Mouse (Mus musculus) cerebellum, postnatal 36 days (tissue): Measurements from ENCODE around the gene Crybb1.

Experiments
- DNase-seq, 2 experiments: peaks; one replicate each; pipeline ENCODE4 v3.0.0; 2021 to 2022; ENCODE audit warnings: mixed read lengths in 2 of 2

Gene Crybb1

DNA sequence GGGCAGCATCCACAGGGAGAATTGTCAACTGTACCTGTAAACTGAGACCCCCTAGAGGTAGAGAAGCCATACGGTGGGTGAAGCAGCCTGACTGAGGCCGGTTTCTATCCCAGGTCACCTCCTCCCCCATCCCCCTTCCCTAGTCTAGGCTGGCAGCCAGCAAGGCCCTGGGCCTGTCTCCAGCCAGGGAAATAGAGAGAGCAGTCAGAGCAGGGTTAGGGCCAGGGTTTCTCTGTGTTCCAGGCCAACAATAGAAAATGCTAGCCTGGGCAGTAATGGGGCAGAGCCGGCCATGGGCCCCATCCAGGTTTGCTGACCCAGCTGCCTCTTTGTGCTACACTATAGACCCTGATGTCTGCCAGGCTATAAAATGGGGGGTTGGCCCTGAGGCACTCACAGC is at the start of gene Crybb1:
TSS of gene Crybb1 (plus strand) at position 390 of the 400 bp plus-strand sequence.
- DNase-seq = peak; percentile 81 to 85

DNA sequence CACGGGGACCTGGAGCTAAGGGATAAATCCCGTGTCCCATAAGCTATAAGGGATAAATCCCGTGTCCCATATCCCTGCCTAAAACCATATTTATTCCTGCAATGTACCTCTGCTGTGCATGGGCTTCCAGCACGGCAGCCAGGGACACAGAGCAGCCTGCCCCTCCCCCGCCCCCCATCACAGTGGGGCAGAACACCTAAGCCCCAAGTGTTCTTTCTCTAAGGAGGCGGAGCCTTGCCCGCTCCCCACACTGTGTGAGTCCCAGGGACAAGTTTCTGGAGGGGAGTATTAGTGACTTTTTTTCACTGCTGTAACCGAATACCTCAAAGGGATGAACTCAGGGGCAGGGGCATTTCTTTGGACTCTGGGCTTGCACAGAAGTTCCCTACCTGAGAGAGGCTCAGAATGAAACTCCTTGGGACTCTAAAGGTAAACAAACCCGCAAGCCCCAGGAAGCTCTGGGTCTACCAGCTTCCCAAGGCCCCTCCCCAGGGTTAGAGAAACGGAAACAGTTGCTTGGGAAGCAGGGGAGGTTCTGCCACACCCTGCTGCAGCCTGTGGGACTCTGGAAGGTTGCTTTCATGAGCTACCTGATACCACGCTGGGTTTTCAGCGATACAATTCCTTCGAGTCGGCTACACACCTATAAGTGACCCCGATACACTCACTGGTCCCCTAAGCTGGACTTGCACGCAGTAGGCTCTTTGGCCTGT is 48.9 kb upstream of the Crybb1 start:
- no peak for DNase-seq

DNA sequence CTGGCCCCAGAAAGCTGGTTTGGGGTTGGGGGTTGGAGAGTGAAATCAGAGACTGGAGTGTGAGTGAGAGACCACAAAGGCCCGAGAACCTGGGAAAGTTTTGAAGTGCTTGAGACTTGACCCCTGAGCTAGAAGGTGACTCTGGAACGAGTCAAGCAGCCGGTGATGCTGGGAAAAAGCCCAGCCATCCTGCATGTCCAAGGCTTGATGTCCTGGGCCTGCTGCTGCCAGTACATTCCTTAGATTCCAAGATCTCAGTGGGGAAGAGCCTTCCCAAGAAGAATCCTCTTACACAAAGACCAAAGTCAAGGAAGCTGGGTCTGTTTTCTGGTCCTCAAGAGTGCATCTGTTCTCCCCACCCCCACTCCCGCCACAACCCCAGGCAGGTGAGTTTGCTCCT is 47.3 kb upstream of the Crybb1 start:
- DNase-seq = no peak

DNA sequence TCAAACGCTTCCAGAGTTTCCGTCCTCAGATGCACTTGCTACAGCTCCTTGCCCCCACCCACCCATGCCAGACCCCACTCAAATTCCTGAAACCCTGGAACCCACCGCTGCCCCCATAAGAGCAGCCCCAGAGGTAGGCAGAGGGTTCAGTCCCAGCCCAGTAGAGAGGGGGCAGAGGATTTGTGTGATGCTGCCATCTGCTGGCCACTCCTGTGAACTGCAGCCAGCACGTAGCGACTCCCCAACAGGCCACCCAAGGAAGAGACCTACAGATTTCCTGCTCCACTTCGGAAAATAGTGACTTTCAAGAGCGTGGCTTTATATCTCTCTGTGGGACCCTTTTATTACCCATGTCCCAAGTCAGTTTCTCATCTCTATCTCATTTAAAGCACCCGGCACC is 45.5 kb upstream of the Crybb1 start:
- DNase-seq = peak; percentile 39 to 46

DNA sequence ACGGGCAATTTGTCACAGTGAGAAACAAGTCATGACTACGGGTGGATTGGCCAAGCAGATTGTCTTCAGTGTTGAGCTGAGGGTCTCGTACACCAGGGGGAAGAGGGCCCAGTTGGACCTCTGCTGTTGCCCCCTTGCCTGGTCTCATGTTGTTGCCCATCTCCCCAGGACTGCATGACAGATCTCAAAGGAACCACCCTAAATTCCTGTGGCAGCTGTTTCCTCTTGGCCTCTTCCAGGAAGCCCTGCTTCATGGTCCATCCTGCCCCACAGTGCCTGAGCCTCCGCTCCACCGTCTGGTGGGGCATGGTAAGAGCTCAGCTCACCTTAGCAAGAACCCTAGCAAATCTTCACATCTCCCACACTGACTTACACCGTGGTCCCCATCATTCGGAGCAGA is 43.7 kb upstream of the Crybb1 start:
- no peak for DNase-seq

DNA sequence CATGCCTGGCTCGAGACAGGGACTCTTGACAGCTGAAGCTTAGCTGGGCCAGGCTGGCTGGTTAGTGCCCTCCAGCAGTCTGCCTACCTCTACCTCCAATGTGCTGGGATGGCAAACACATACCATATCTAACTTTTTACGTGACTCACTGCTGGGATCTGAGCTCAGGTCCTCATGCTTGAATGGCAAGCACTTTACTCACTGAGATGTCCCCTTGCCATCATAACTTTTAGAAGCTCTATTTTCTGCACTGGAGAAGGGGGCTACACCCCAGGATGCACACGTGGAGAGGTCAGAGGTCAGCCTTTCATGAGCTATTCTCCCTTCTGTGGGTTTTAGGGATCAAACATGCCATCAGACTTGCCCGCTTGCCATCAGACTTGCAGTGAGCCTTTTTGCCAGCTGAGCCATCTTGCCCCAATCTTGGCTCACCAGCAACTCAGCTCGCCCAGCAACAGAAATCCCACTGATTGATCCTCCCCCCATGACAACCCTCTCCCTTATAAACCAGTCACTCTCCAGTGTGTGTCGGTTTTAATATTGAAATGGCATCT is 42.8 kb upstream of the Crybb1 start:
- DNase-seq = no peak

DNA sequence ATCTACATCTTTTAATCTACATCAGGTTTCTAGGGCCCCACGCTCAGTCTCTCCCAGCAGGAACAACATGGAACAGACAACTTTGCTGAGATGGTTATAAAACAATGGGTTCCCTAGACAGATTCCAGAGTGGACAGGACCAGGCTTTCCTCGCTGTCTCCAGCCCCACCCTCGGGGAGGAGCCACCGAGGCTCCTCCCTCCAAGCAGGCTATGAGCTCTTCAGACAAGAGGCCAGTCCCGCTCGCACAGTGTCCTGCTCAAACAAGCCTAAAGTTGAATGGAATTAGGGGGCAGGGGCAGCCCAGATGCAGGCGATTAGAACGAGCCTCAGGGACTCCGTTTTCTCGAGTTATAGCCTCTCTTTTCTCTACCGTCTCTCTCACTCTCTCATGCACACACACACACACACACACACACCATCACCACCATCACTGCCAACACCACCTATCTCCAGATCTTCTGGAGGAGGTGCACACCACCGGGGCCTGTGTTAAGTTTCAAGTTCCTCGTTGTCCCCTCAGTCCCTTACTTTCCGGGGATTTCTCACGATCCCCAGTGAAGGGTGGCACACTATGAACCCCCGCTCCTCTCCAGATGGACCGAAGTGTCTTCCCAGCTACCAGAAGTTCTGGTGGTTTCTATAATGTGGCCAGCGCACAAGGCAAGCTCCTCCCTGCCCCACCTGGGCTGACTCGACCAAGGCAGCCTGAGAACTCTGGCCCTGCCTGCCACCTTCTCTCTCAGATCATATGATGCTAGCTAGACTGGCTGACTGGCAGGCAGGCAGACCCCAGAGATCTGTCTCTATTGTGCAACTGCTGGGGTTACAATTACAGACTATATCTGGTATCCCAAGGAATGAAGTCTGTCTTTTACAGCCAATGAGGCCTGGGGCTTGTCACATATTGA is 42.0 kb upstream of the Crybb1 start:
- no peak for DNase-seq

DNA sequence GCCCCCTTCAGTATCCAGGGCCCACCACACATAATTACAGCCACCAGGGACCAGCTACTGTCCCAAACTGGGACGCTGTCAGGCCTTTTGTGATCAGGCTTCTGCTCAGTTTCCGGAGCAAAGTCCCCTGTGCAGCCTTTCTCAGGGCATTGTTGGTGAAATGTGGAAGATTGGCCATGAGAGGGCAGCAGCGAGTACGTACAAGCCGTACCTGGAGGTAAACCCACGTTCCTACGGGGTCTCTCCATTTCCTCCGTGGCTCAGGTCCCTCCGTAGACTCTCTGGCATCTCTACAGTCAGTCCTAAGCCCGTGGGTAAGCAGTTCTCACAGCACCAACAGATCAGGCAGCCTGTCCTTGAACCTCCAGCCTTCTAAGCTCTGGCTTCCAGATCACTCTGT is 41.2 kb upstream of the Crybb1 start:
- DNase-seq = peak; percentile 48 to 59

DNA sequence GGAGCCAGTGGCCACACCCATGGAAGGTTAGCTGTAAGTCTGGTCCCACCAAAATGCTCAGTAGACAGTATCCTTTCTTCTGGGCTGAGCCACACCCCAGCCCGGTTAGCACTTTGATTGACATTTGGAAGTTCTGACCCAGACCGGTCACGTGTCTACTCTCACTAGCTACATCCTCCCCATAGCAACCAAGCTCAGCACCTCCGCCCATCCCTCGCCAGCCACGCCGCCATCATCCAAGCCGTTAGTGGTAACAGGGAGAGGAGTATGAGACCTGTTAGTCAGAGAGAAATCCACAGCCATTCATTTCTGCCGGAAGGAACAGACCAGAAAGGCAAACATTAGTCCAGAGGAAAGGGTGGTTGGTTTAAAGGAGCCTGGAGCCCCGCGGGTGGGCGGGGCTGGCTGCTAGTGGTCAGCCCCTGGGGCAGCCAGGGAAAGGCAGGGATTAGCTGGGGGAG is 40.3 kb upstream of the Crybb1 start:
- DNase-seq = no peak

DNA sequence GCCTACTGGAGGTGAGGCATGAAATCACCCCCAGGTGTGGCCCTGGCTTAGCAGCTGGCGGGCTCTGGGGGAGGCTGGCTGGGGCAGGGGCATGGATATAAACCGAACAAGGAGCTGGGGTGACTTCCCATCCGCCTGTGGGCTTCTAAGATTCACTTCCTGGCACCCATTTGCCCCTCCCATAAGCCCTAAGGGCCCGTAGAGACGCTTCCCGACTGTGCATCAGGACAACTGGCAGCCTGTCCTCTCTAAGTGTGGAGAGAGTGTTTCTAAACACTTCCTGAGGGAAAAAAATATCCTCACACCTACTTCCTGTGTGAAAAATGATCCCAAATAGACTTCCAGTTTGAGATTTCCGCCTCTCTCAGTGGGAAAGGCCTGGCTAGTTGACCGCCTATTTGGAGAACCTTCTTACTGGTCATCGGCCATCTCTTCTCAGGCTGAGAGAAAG is 39.8 kb upstream of the Crybb1 start:
- DNase-seq = no peak

DNA sequence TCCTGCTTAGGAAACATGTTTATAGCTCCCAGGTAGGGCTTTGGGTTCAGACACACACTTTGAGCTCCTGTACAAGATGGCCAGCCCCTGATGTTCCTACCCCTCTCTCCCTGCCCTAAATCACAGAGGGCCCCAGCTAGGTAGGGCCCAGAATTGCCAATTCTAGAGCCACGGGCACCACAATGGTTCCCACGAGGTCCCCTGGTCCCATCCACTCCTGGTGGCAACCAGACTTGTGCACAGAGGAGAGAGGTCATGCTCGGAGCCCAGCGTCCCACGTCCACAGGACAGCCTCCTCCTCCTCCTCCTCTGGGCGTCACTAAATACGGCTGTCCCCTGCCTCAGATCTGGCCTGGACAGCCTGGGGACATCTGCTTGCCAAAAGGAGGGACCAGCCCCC is 39.3 kb upstream of the Crybb1 start:
- DNase-seq = no peak

DNA sequence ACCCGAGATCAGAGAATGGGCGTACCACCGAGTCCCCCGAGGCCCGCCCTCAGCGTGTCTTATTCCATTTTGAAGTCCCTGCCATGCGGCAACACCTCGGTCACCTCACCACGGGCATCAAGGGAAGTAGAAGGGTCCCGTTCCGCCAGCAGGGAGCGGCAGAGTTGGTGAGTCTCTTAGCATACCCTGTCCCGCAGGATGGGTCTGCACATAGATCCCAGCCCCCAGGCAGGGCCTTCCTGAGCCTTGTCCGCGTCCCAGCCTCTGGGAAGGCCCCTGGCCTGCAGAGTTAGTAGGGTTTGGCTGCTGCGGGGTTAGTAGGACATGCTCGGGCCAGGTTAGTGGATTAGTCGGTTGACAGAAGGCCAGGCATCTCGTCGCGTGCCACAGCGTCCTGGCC is 38.6 kb upstream of the Crybb1 start:
- no peak for DNase-seq

DNA sequence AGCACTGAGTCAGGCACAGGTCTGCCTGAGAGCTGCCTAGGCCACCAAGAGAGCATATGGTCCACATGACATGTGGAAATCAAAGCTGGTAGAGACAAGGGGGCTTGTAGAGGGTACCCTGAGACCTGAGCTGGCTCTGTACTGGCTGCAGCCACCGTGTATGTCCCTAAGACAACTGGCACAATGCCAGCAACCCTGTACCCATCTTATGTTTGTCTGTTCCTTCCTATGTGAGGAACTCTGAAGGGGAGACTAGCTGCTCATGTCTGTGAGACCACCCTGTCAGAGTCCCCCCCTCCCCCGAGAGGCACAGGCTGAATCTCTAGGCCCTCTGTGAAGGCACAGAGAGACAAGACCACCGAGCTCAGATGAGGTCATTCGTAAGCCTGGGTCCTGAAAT is 36.9 kb upstream of the Crybb1 start:
- DNase-seq = no peak

DNA sequence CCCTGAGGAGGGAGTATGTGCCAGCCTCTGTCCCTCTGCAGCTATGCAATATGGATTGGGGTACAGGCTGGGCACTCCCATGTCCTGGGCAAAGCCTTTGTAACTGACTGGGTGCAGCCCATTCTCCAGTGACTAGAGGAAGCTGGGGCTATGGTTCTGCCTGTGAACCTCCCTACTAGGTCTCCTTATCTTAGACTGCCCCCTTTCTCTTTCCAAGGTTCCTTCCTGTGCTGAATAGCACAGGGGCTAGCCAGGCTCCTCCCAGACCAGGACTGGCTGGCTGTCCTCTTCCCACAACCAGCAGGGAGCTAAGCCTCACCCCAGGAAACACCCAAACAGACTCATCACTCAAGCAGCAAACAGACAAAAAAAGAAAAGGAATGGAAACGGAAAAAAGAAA is 36.2 kb upstream of the Crybb1 start:
- no peak for DNase-seq

DNA sequence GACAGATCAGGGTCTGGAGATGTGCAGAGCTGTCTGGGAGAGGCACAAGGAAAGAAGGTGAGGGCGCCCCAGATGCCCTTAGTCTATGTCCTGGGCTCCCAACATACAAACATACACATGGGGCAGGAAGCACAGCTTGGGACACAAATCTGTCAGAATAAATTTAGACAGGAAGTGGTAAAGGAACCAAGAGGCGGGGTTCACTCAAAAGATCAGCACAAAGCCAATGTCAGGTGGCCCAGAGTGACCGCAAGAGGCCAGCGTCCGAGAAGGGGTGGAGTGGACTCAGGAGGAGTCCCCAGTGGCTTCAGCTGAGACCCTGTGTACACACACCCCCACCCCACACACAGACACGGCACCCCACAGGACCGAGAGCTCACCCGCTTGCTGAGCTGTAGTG is 35.4 kb upstream of the Crybb1 start:
- no peak for DNase-seq

DNA sequence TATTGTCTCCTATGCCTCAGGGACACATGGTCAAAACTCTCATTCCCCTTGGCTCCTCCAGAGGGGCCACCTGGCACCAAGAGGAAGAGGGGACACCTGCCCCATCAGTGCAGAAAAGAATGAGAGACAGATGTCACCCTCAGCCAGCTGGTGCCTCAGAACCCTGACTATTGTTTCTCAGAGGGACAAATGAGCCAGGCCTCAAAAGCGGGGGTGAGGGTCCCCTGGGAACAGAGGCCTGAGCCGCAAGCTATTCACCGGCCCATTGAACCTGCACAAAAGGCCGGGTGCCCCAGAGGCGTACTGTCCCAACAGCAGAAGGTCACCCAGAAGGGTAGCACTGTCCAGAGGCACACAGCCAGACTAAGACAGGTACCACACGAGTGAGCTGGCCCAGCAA is 30.0 kb upstream of the Crybb1 start:
- DNase-seq = no peak

DNA sequence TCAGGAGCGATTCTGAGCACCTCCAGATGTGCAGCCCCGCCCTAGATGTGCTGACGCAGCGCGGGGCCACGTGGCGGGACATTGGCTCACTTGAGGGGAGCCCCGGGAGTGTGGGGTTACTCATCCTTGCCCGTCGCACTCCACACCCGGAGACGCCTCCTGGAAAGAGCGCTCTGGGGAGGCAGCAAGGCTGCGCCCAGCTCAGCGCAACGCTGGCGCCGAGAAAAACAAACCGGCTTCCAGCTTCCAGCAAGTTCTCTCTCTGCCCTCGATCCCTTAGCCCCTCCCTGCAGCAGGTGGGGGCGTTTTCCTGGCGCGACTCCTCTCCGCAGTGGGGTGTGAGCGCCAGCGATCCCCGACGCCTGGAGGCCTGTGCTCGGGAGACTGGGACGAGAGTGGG is 28.3 kb upstream of the Crybb1 start:
- no peak for DNase-seq

DNA sequence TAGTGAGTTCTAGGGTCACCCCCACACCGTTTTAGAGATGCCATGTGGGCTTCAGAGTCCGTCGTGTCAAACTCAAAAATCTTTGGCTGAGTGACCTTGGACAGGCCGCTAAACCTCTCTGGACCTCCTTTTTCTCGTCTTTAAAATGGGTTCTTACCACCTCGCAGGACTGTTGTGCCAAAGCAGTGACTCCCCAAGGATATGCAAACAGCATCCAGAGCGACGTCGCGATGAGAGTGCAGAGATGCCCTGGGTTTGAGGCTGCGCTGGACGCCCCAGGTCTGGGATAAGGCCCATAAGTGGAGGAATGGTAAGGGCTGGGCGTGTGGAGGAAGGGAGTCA is 27.7 kb upstream of the Crybb1 start:
- DNase-seq = no peak

DNA sequence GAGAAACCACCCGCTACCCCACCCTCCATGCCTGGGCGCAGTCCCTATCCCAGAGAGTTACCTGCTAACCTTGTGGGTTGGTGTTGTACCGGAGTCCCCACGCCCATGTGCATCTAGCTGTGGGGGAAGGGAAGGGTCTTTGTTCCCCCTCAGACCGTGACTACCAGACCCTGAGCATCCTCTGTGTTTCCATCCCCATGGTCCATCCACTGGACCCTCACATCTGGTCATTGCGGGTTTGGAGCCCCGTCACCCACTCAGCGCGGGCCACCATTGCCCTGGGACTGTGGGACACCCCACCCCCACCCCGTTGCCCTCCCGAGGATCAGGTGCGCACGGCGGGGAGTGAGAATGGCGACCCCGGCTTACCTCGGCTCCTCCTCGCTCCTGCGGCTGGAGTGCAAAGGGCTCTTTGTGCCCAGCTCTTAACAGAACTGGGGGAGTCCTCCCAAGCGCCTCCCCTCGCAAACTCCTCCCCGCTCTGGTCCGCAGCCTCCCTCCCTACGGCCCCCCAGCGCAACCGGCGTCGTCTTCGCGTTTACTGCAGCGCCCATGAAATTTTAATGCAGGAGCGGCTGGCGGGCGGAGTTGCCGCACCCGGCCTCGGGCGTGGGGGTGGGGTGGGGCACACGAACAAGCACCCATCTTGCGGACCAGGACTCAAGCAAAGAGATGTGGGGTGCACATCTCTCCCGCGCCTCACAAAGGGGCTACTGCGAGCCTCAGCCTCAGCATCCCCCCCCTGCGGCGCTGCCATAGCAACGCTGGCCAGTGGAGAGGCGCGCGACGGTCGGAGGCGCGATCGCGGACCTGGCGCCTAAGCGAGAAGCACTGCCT is 27.2 kb upstream of the Crybb1 start:
- DNase-seq = peak; percentile 26 to 31

DNA sequence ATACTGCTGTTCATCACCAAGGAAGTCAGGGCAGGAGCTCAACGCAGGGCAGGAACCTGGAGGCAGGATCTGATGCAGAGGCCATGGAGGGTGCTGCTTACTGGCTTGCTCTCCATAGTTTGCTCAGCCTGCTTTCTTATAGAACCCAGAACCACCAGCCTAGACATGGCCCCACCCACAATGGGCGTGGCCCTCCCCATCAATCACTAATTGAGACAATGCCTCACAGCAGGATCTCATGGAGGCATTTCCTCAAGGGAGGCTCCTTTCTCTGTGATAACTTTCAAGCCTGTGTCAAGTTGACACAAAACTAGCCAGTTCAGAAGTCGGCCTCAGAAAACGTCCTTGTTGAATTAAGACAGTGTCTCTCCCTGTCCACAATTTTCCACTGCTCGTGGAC is 19.8 kb upstream of the Crybb1 start:
- DNase-seq = no peak

DNA sequence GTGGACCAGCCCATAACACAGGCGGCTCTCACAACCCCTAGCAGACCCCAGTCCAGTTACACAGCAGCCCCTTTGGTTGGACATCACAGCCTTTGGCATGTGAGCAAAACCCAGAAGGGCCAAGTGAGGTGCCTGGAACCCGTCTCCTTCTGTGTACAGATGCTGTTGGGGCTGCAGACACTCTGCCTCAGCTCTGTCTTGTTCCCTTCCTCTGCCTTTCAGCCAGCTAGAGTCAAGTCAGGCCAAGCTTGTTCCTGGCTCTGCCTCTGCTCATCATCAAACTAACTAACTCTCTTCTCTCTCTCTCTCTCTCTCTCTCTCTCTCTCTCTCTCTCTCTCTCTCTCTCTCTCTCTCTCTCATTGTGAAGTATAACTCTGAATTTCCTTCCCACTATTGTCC is 19.0 kb upstream of the Crybb1 start:
- DNase-seq = no peak

DNA sequence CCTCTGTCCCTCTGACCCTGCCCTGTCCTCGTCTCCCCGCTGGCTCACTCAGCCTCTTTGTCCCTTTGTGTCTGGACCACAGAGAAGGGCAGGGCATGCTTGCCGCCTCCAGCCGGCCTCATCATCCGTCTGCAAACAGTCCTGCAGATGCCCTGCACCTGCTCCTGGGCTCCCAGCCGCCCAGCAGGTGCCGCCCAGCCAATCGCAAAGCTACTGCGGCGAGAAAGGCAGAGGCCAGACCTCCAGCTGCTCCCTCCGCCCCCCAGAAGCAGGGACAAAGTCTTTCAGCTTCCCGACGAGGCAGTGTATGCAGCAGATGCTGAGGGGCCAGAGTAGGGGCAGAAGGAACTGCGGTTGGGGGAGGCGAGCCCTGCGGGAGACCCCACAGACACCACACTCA is 18.2 kb upstream of the Crybb1 start:
- peak in 1 of 2 experiments; percentile 26 for DNase-seq
